Mouse (Mus musculus) ES-E14 (cell line): ENCODE measurements around the gene Mapk8ip3. TPM values are rescaled to one million over a fixed set of nuclear protein-coding genes. Genes with fewer than 3 reads are reported as not detected.

ENCODE experiments used
- DNase-seq: peaks from one replicate; pipeline ENCODE4 v3.0.0-alpha.2; 2013; ENCODE audit warnings: low read depth, low spot score
- H3K27ac ChIP-seq: 2 replicates; pipeline ENCODE4 v1.5.1; 2012; ENCODE audit warnings: low read depth, mild to moderate bottlenecking, low read length, moderate library complexity, mixed read lengths; ENCODE audit not compliant: poor library complexity, insufficient read depth, severe bottlenecking
- H3K36me3 ChIP-seq: 2 replicates; pipeline ENCODE4 v1.6.1; 2012; ENCODE audit warnings: mild to moderate bottlenecking, low read length, moderate library complexity, mixed read lengths; ENCODE audit not compliant: control insufficient read depth, poor library complexity, insufficient read depth, severe bottlenecking
- H3K4me1 ChIP-seq, 2 experiments: fragments of 150-350 bp in 1 of 2; sonication (generic) in 1 of 2; 2 replicates each; pipeline ENCODE4 v1.6.1; 2012; ENCODE audit warnings: low read length in 2 of 2, mild to moderate bottlenecking in 1 of 2, mixed read lengths in 1 of 2; ENCODE audit not compliant: control insufficient read depth in 2 of 2, insufficient read depth in 2 of 2, poor library complexity in 1 of 2
- H3K4me3 ChIP-seq, 2 experiments: fragments of 150-350 bp in 1 of 2; sonication (generic) in 1 of 2; 2 replicates each; pipeline ENCODE4 v1.5.1; 2012; ENCODE audit warnings: low read length in 2 of 2, low read depth in 1 of 2, mild to moderate bottlenecking in 1 of 2, mixed read lengths in 1 of 2; ENCODE audit not compliant: insufficient read depth in 1 of 2, poor library complexity in 1 of 2, severe bottlenecking in 1 of 2
- H3K9ac ChIP-seq: 2 replicates; pipeline ENCODE4 v1.6.1; 2012; ENCODE audit warnings: low read depth, mild to moderate bottlenecking, low read length, mixed read lengths; ENCODE audit not compliant: poor library complexity, insufficient read depth, severe bottlenecking
- H3K9me3 ChIP-seq: fragments of 150-350 bp; sonication (generic); 2 replicates; pipeline ENCODE4 v1.6.1; 2012; ENCODE audit warnings: low read depth, mild to moderate bottlenecking, low read length; ENCODE audit not compliant: control insufficient read depth, insufficient read depth
- CHD2 ChIP-seq: IDR thresholded peaks from 2 replicates; pipeline ENCODE4 v1.6.1; 2014; ENCODE audit warnings: mild to moderate bottlenecking, low read depth, low read length, inconsistent platforms
- HCFC1 ChIP-seq: IDR thresholded peaks from 2 replicates; pipeline ENCODE4 v1.6.1; 2012; ENCODE audit warnings: low read length, inconsistent platforms, borderline replicate concordance; ENCODE audit not compliant: insufficient read depth
- MAFK ChIP-seq: IDR thresholded peaks from 2 replicates; pipeline ENCODE4 v1.6.1; 2014; ENCODE audit warnings: mild to moderate bottlenecking, low read depth, low read length, inconsistent platforms; ENCODE audit not compliant: insufficient read depth
- ZC3H11A ChIP-seq: IDR thresholded peaks from 2 replicates; pipeline ENCODE4 v1.6.1; 2012; ENCODE audit warnings: low read depth, mild to moderate bottlenecking, inconsistent platforms, low read length, borderline replicate concordance
- ZNF384 ChIP-seq: IDR thresholded peaks from 2 replicates; pipeline ENCODE4 v1.6.1; 2012; ENCODE audit warnings: low read depth, low read length, inconsistent platforms
- in situ Hi-C, 2 experiments: fragments of 600-800 bp; cut with MboI; formaldehyde crosslinking; loops; one replicate each; pipeline ENCODE4 v1.15.1; 2025; ENCODE audit warnings: low sequenced_read_pairs in 2 of 2, inconsistent platforms in 1 of 2; ENCODE audit not compliant: unreplicated experiment in 2 of 2
- total RNA-seq: library from RNA; depleted of rRNA; stranded (reverse); fragments of 300-350 nt; gene quantifications from 2 replicates; pipeline ENCODE4 v1.2.3, GENCODE M21; 2012

Mapk8ip3 gene
- total RNA-seq, 1 experiment = 55.7 TPM

DNA sequence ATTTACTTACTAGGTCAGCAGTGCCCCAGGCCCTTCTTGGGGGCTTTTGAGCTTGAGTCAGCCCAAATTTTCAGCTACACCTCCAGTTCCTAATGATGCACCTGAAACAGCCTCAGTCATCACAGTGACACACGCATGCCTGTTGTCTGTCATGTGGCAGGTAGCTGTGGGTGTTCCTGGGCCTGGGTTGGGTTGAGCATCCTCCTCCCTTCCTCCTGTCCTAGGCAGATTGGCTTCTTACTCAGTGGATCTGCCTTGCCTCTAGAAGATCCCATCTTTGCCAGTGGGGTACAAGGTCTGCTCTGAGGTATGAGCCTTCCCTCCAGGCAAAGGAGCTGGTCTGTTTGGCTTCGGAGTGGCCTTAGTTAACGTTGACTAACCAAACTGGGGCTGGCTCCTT lies 47.9 kb downstream of the Mapk8ip3 start:
- in situ Hi-C loops = no loop called here

GRCm38 (mm10) chr17:24887291-24888080 lies 49.3 kb downstream of the Mapk8ip3 start:
- no peak for TF ChIP-seq HCFC1
- TF ChIP-seq CHD2 = no peak
- TF ChIP-seq ZC3H11A = no peak
- no peak for TF ChIP-seq ZNF384
- no peak for TF ChIP-seq MAFK
- Histone ChIP-seq H3K4me3 (peak overlapping the region; percentile 77 to 88), H3K27ac (no peak overlapping the region), H3K36me3 (peaks cover 41% of the 10 kb centered on the region), H3K4me1 (peaks cover 0 to 8% of the 10 kb centered on the region in 2 experiments; a peak in 2 of 4 replicates), H3K9ac (peak overlapping the region; percentile 86), H3K9me3 (no peaks in the 10 kb centered on the region)
- in situ Hi-C loops = no loop called here
- no peak for DNase-seq

More for the DNA sequence above, 47.9 kb downstream of the Mapk8ip3 start:
- Histone ChIP-seq H3K36me3 (peaks cover 40% of the 10 kb centered on the region), H3K4me3 (no peak overlapping the region), H3K9me3 (no peaks in the 10 kb centered on the region), H3K27ac (no peak overlapping the region), H3K4me1 (peaks cover 0 to 8% of the 10 kb centered on the region in 2 experiments; a peak in 2 of 4 replicates), H3K9ac (no peak overlapping the region)
- TF ChIP-seq MAFK (no peak), ZNF384 (no peak), HCFC1 (no peak), ZC3H11A (no peak), CHD2 (no peak)
- no peak for DNase-seq

DNA sequence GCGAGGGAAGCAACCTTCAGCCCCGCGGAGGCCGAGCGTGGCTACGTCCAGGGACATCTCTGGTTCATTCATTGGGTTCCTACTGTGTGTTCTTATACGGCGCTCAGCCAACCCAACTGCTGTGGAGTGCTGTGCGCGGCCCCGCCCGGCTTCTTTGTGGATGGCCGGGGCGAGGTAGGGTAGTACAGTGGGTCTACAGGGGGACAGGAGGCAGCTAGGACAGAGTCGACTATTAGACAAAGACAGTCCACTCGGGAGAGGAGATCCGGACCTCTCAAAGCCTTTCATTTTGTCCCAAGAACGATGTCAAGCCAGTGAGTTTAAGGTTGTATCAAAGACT lies 49.9 kb downstream of the Mapk8ip3 start:
- Histone ChIP-seq H3K4me1 (peaks cover 0 to 8% of the 10 kb centered on the region in 2 experiments; a peak in 2 of 4 replicates), H3K4me3 (peak overlapping the region; percentile 77 to 88), H3K36me3 (peaks cover 36% of the 10 kb centered on the region), H3K27ac (peak overlapping the region; percentile 28; the same call in 1 of the 2 replicates), H3K9ac (peak overlapping the region; percentile 86), H3K9me3 (no peaks in the 10 kb centered on the region)
- TF ChIP-seq MAFK (no peak), ZNF384 (no peak), HCFC1 (no peak; the same call in 1 of the 2 replicates), CHD2 (no peak), ZC3H11A (no peak)
- DNase-seq = no peak
- in situ Hi-C loops = no loop called here

DNA sequence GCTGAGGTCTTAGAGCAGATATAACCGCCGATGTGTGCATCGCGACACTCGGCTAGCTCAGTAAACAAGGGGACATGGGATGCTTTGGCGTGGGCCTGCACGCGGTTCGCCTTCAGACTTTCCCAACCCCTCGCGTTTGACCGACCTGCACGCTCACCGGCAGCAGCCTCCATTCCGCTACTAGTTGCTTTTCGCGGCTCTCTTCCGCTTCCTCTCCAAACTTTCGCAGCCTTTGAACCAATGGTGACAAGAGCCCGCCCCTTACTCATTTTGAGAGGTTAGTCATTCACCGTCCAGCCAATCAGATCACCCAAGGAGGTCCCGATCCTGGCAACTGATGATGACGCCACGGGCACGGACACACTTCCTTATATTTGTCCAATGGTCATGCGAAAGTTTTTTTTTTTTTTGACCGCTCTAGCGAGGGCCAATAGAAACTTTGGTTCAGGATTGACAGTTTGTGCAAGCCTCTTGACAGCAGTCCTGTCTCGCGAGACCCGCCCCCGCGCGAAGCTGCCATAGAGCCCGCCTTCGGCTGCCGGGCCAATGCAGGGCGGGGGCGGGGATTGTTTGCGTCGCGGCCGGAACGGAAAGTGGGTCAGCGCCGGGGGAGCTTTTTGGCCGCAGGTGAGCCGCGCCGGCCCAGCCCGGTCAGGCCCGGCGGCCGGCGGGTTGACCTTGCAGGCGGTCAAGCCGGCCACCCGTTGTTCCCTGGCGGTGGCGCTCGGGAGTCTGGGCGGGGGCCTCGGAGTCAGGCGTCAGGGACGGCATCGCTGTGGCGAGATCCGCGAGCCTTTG lies 50.4 kb downstream of the Mapk8ip3 start, which contains the start of the genes Nubp2 and Spsb3:
Gene Nubp2, minus strand, starts transcription at position 216 of the 798 bp plus-strand sequence.
Gene Spsb3, plus strand, starts transcription at position 510 of the 798 bp plus-strand sequence.
- in situ Hi-C loops = no loop called here
- H3K4me1 ChIP-seq = peaks cover 0 to 11% of the 10 kb centered on the region in 2 experiments; a peak in 2 of 4 replicates
- peak within 1 kb of the TSS; percentile 86 for H3K9ac ChIP-seq
- TF ChIP-seq CHD2 (peak; percentile 99), ZC3H11A (no peak), MAFK (no peak), HCFC1 (peak; percentile 60; the same call in 1 of the 2 replicates), ZNF384 (peak; percentile 88)
- peak within 1 kb of the TSS; percentile 28; the same call in 1 of the 2 replicates for H3K27ac ChIP-seq
- H3K4me3 ChIP-seq = peak within 1 kb of the TSS; percentile 88 to 90
- no peaks in the 10 kb centered on the region for H3K9me3 ChIP-seq
- H3K36me3 ChIP-seq = peaks cover 34% of the 10 kb centered on the region
- DNase-seq = peak; percentile 98
